In the genomic region with DNA sequence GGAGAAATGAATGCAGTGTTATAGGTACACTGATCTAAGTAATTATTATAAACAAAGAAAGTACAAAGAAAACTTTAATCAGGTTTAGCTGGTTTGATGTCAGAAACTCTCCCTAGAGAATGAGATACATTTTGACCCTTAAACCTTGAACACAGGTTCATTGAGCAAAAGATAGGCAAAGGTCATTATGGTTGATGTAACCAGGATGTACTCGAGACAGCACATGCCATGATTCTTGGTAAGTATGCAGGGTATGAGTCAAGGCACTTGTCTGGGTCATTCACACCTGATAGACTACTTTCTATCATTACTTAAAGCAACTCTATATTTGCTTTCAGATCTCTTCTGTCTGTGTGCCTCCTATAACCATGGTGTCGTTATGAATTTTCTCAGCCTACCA, we compare ENCODE assay signal across 22 mouse cellular contexts.
DNase-seq lines count a peak whose midpoint lies in the region; ATAC-seq and TF ChIP-seq lines count a peak whose summit lies in the region.
"Had no signal": no experiment of that assay in that cellular context is flagged by ENCODE, and none has a peak within 500 bp of the region (broad histone marks: within the 10 kb centered on the region; RNA-seq: fewer than 3 reads in every experiment).

No protein-coding gene starts in this region.

- peak; percentile 72 for ATAC-seq in intestine, postnatal 0 days
- no peak for ATAC-seq in intestine, embryonic 15.5 days
- ATAC-seq: activated CD4-positive, CD25-positive, alpha-beta regulatory T cell, adult 4 months; CD4-positive, CD25-positive, alpha-beta regulatory T cell, adult 4 months; Patski had no signal

- no peaks in the 10 kb centered on the region for H3K36me3 ChIP-seq in intestine, postnatal 0 days (ENCODE audit: control insufficient read depth, insufficient read depth)
- no peaks in the 10 kb centered on the region for H3K36me3 ChIP-seq in intestine, embryonic 15.5 days
- no peaks in the 10 kb centered on the region for H3K36me3 ChIP-seq in kidney, adult 2 months (ENCODE audit: control insufficient read depth, insufficient read depth, low read length)
- no peaks in the 10 kb centered on the region for H3K36me3 ChIP-seq in liver, adult 2 months (ENCODE audit: control insufficient read depth, insufficient read depth, low read length)
- H3K36me3 ChIP-seq: G1E had no signal

- no peaks in the 10 kb centered on the region for H3K9me3 ChIP-seq in intestine, postnatal 0 days (ENCODE audit: control insufficient read depth)
- H3K9me3 ChIP-seq in intestine, embryonic 15.5 days: no peaks in the 10 kb centered on the region
- H3K9me3 ChIP-seq: G1E had no signal

- no peaks in the 10 kb centered on the region for H3K27me3 ChIP-seq in intestine, postnatal 0 days (replicated peaks; ENCODE audit: control insufficient read depth, insufficient read depth, low read length)
- no peaks in the 10 kb centered on the region for H3K27me3 ChIP-seq in intestine, embryonic 15.5 days (replicated peaks)
- no peaks in the 10 kb centered on the region for H3K27me3 ChIP-seq in kidney, adult 2 months (replicated peaks; ENCODE audit: control insufficient read depth, insufficient read depth, low read length)
- no peaks in the 10 kb centered on the region for H3K27me3 ChIP-seq in liver, adult 2 months (ENCODE audit: control insufficient read depth, insufficient read depth, low read length)
- H3K27me3 ChIP-seq: CH12.LX, Patski had no signal

- no peaks in the 10 kb centered on the region for H3K4me1 ChIP-seq in intestine, postnatal 0 days (replicated peaks; ENCODE audit: control insufficient read depth, insufficient read depth, low read length)
- no peaks in the 10 kb centered on the region for H3K4me1 ChIP-seq in intestine, embryonic 15.5 days (replicated peaks)
- H3K4me1 ChIP-seq in kidney, adult 2 months (ENCODE audit: control insufficient read depth, insufficient read depth, low read length): no peaks in the 10 kb centered on the region
- peaks cover 2% of the 10 kb centered on the region; the same call in 1 of the 2 replicates for H3K4me1 ChIP-seq in liver, adult 2 months (ENCODE audit: control insufficient read depth, insufficient read depth, low read length)

- TF ChIP-seq CTCF in intestine, postnatal 0 days (IDR thresholded peaks at IDR 0.05; ENCODE audit: low read depth): no peak
- TF ChIP-seq CTCF in kidney, adult 2 months (conservative IDR thresholded peaks at IDR 0.05; ENCODE audit: insufficient read depth, insufficient read length, low read depth, low read length): no peak
- no peak for TF ChIP-seq CTCF in liver, adult 2 months (IDR thresholded peaks at IDR 0.05; ENCODE audit: low read depth, low read length)

- no peaks in the 10 kb centered on the region for H3K79me2 ChIP-seq in liver, adult 2 months (ENCODE audit: control insufficient read depth, insufficient read depth, low read length)

- no peak for TF ChIP-seq POLR2A in kidney, adult 2 months (IDR thresholded peaks at IDR 0.05; ENCODE audit: low read depth, low read length)
- no peak for TF ChIP-seq POLR2A in liver, adult 2 months (IDR thresholded peaks at IDR 0.05; ENCODE audit: extremely low read depth, insufficient read depth, low read length)

- H3K4me2 ChIP-seq in intestine, postnatal 0 days (replicated peaks; ENCODE audit: low read depth): no peak overlapping the region
- H3K4me2 ChIP-seq in intestine, embryonic 15.5 days (replicated peaks): no peak overlapping the region

- H3K27ac ChIP-seq in intestine, postnatal 0 days (ENCODE audit: low read depth, low read length): no peak overlapping the region
- no peak overlapping the region for H3K27ac ChIP-seq in intestine, embryonic 15.5 days
- no peak overlapping the region for H3K27ac ChIP-seq in kidney, adult 2 months (ENCODE audit: insufficient read depth, low read depth, low read length)
- H3K27ac ChIP-seq in liver, adult 2 months (replicated peaks; ENCODE audit: insufficient read depth, low read depth, low read length): no peak overlapping the region

- DNase-seq in kidney, adult 2 months: peak; percentile 8
- DNase-seq in kidney, adult 8-10 months: no peak
- DNase-seq in kidney, adult 9 months: peak; percentile 20
- DNase-seq in kidney, adult 18-20 months: no peak
- DNase-seq in liver, adult 2 months (ENCODE audit: extremely low read depth, low read depth, low spot score): peak; percentile 70
- DNase-seq in liver: no peak
- DNase-seq: adrenal gland, adult 2 months; adrenal gland, adult 8-10 months; adrenal gland, postnatal 10 days; adrenal gland, postnatal 14 days; adrenal gland, postnatal 25 days; adrenal gland, postnatal 36 days; B cell, adult 2 months; cerebellum, adult 11 months; cerebellum, adult 11-12 months had no signal

- no peak overlapping the region for H3K9ac ChIP-seq in intestine, postnatal 0 days (ENCODE audit: low read depth, low read length)
- no peak overlapping the region for H3K9ac ChIP-seq in intestine, embryonic 15.5 days
- H3K9ac ChIP-seq in liver, adult 2 months (ENCODE audit: low read depth, low read length): no peak overlapping the region

- WGBS in intestine, postnatal 0 days: 47% methylated on average over 2 of the region's 2 CpGs
- WGBS in intestine, embryonic 15.5 days: 77% methylated on average over 2 of the region's 2 CpGs
- 71% methylated on average over 2 of the region's 2 CpGs for WGBS in kidney, adult 2 months
- WGBS in liver, adult 2 months: 45% methylated on average over 2 of the region's 2 CpGs

- no peak overlapping the region for H3K4me3 ChIP-seq in intestine, postnatal 0 days (ENCODE audit: low read depth, low read length)
- no peak overlapping the region for H3K4me3 ChIP-seq in intestine, embryonic 15.5 days (replicated peaks)
- H3K4me3 ChIP-seq in kidney, adult 2 months (ENCODE audit: insufficient read depth, low read depth, low read length): no peak overlapping the region
- no peak overlapping the region for H3K4me3 ChIP-seq in liver, adult 2 months (ENCODE audit: insufficient read depth, low read depth, low read length)

Comparison
In these comparisons a context has a peak if more than half of its experiments do, and no peak if none do; other contexts are left out.
1. DNase-seq: peak in kidney, adult 2 months (single experiment), kidney, adult 9 months (single experiment) and liver, adult 2 months (single experiment); none in kidney, adult 8-10 months (0 of 2), kidney, adult 18-20 months (single experiment) and liver (single experiment).